Mouse (Mus musculus) stomach, embryonic 14.5 days (tissue): ENCODE data around the gene Slc6a17. TPM values are rescaled to one million over a fixed set of nuclear protein-coding genes. Genes with fewer than 3 reads are reported as not detected.

Experiments used
- ATAC-seq: fragments of 200-750 bp; cut with Nextera tagmentation; 2 replicates; pipeline ENCODE4 v1.8.0; 2017; ENCODE audit warnings: low read depth, moderate TSS enrichment; ENCODE audit not compliant: insufficient number of reproducible peaks, insufficient read depth, low FRiP score
- H3K27ac ChIP-seq: fragments of 300-500 bp; sonication (generic); 2 replicates; pipeline ENCODE4 v1.5.1; 2014; ENCODE audit warnings: mild to moderate bottlenecking, low read length, moderate library complexity, mixed read lengths
- H3K27me3 ChIP-seq: fragments of 300-500 bp; sonication (generic); 2 replicates; pipeline ENCODE4 v1.6.1; 2014; ENCODE audit warnings: low read length, control low read depth, mixed read lengths; ENCODE audit not compliant: control insufficient read depth, insufficient read depth
- H3K36me3 ChIP-seq: fragments of 300-500 bp; sonication (generic); 2 replicates; pipeline ENCODE4 v1.6.1; 2014; ENCODE audit warnings: mild to moderate bottlenecking, control low read depth, low read length, moderate library complexity, mixed read lengths; ENCODE audit not compliant: control insufficient read depth, insufficient read depth
- H3K4me1 ChIP-seq: fragments of 300-500 bp; sonication (generic); 2 replicates; pipeline ENCODE4 v1.6.1; 2014; ENCODE audit warnings: low read length, control low read depth, mixed read lengths; ENCODE audit not compliant: control insufficient read depth, insufficient read depth
- H3K4me2 ChIP-seq: fragments of 300-500 bp; sonication (generic); replicated peaks from 2 replicates; pipeline ENCODE4 v1.6.1; 2014; ENCODE audit warnings: low read depth, low read length, control low read depth
- H3K4me3 ChIP-seq: fragments of 300-500 bp; sonication (generic); 2 replicates; pipeline ENCODE4 v1.5.1; 2014; ENCODE audit warnings: low read depth, low read length, control low read depth
- H3K9ac ChIP-seq: fragments of 300-500 bp; sonication (generic); replicated peaks from 2 replicates; pipeline ENCODE4 v1.6.1; 2014; ENCODE audit warnings: low read depth, mild to moderate bottlenecking, control low read depth, low read length, moderate library complexity, mixed read lengths
- H3K9me3 ChIP-seq: fragments of 300-500 bp; sonication (generic); 2 replicates; pipeline ENCODE4 v1.6.1; 2016; ENCODE audit warnings: low read depth, low read length, control low read depth; ENCODE audit not compliant: control insufficient read depth
- WGBS: fragments of 180-500 bp; shearing (Covaris S2); extraction: QIAGEN DNeasy Blood & Tissue Kit; methylation state at CpG from one replicate; pipeline ENCODE4 v1.1.7; 2014; 5-methylcytosine and 5-hydroxymethylcytosine counted together
- polyA plus RNA-seq: library from polyadenylated mRNA; unstranded; fragments of >200 nt; fragmentation: Nextera tagmentation; extraction: Ambion mirVana; gene quantifications from 2 replicates; pipeline ENCODE4 v1.2.1, GENCODE M21; 2014

Gene Slc6a17
- polyA plus RNA-seq, 1 experiment from 2014 or later = 2.2 TPM

DNA sequence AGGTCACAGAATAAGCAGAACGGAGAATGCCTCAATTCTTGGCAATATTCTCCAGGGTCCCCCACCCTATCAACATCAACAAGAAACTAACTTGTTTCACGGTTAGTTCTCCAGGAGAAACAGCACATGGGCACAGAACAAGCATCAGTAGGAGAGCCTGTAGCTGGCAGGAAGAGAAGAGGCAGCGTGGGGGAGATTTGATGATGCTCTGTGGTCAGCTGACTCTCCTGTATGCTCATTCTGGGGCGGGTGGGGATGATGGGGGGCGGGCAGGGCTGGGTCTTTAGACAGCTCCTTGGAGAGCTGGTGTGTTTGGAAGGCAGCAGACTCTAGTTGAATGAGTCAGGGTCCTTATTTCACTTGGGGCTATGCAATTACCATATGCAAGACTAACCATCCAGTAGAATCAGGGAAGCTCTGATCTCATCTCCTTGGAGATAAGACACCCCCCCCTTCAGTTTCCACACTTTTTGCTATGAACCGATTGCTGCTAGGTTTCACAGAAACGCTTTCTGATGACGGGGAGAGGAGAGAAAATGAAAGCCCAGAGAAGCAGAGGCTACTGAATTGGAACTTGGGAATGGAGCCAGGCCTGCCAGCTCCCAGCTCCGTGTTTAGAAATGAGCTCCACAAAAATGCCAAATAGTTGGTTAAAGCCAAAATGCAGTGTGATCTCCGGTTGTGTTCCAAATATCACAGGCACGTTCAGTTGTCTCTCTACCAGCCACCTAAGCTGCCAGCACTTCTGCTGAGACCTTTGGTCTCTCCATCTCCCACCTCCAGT, 93.4 kb downstream of the Slc6a17 start:
- Histone ChIP-seq H3K4me2 (no peak overlapping the region), H3K4me1 (no peaks in the 10 kb centered on the region), H3K9me3 (no peaks in the 10 kb centered on the region), H3K9ac (no peak overlapping the region), H3K27ac (no peak overlapping the region), H3K27me3 (no peaks in the 10 kb centered on the region), H3K4me3 (no peak overlapping the region), H3K36me3 (no peaks in the 10 kb centered on the region)
- WGBS = 68% methylated on average over 11 of the region's 11 CpGs
- no peak for ATAC-seq

DNA sequence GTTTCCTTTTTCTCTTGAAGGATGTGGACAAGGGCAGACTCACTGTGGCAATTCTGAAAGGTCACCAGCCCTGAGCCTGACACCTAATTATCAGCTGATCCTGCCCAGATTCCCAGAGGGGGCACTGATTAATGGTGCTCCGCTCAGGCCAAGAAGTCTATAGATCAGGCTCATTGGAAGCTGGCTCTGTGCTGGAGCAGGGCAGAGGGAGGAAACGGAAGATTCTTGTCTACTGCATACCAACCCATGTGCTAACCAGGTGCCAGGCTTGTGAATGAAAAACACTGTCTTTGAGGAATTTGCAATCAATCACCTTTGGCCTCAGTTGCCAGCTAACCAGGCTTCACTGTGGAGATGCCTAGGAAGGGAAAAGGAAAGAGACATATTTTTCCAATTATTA, 97.7 kb downstream of the Slc6a17 start:
- no peaks in the 10 kb centered on the region for H3K9me3 ChIP-seq
- H3K4me1 ChIP-seq = no peaks in the 10 kb centered on the region
- ATAC-seq = no peak
- no peaks in the 10 kb centered on the region for H3K27me3 ChIP-seq
- no peak overlapping the region for H3K9ac ChIP-seq
- no peaks in the 10 kb centered on the region for H3K36me3 ChIP-seq
- H3K27ac ChIP-seq = no peak overlapping the region
- 35% methylated on average over 2 of the region's 2 CpGs for WGBS
- H3K4me3 ChIP-seq = no peak overlapping the region
- H3K4me2 ChIP-seq = no peak overlapping the region

Other genes with a start within 250 kb of the Slc6a17 start
- gene Lamtor5, start 239.2 kb downstream of the Slc6a17 start, polyA plus RNA-seq = 196 and 201 TPM in 2 replicates
- gene Slc16a4, start 226.8 kb downstream of the Slc6a17 start, polyA plus RNA-seq = 5.2 and 5.7 TPM in 2 replicates
- gene Rbm15, start 184.3 kb downstream of the Slc6a17 start, polyA plus RNA-seq = 19.0 and 20.7 TPM in 2 replicates
- gene Kcnc4, start 58.5 kb downstream of the Slc6a17 start, polyA plus RNA-seq = 0.11 TPM in 1 of 2 replicates, not detected in the other
- not detected in 2 replicates for gene Ubl4b, start 37.1 kb upstream of the Slc6a17 start, polyA plus RNA-seq
- not detected in 2 replicates for gene Alx3, start 77.0 kb upstream of the Slc6a17 start, polyA plus RNA-seq
- gene Gm10961, start 113.3 kb upstream of the Slc6a17 start, polyA plus RNA-seq = not detected in 2 replicates
- gene Strip1, start 113.7 kb upstream of the Slc6a17 start, polyA plus RNA-seq = 50.2 TPM in 2 replicates
- gene Ahcyl1, start 178.5 kb upstream of the Slc6a17 start, polyA plus RNA-seq = 99.5 and 103 TPM in 2 replicates
- gene Csf1, start 242.5 kb upstream of the Slc6a17 start, polyA plus RNA-seq = 11.0 and 14.0 TPM in 2 replicates